Mouse (Mus musculus) forebrain, embryonic 10.5 days (tissue): ENCODE measurements around the gene Atg4b. TPM values are rescaled to one million over a fixed set of nuclear protein-coding genes. Genes with fewer than 3 reads are reported as not detected.

Source experiments
- DNase-seq: peaks from one replicate; pipeline ENCODE4 v3.0.0-alpha.2; 2017; ENCODE audit warnings: low spot score; ENCODE audit errors: extremely low spot score
- H3K27ac ChIP-seq: fragments of 300-500 bp; sonication (generic); 2 replicates; pipeline ENCODE4 v1.5.1; 2016; ENCODE audit warnings: mild to moderate bottlenecking
- H3K27me3 ChIP-seq: fragments of 300-500 bp; sonication (generic); 2 replicates; pipeline ENCODE4 v1.6.1; 2016; ENCODE audit warnings: mild to moderate bottlenecking; ENCODE audit not compliant: poor library complexity, severe bottlenecking
- H3K36me3 ChIP-seq: fragments of 300-500 bp; sonication (generic); replicated peaks from 2 replicates; pipeline ENCODE4 v1.6.1; 2016; ENCODE audit warnings: mild to moderate bottlenecking, moderate library complexity
- H3K4me1 ChIP-seq: fragments of 300-500 bp; sonication (generic); 2 replicates; pipeline ENCODE4 v1.6.1; 2016
- H3K4me3 ChIP-seq: fragments of 300-500 bp; sonication (generic); 2 replicates; pipeline ENCODE4 v1.5.1; 2016; ENCODE audit warnings: mild to moderate bottlenecking, moderate library complexity
- H3K9me3 ChIP-seq: fragments of 300-500 bp; sonication (generic); 2 replicates; pipeline ENCODE4 v1.6.1; 2016; ENCODE audit warnings: mild to moderate bottlenecking, moderate library complexity
- WGBS: fragments of 180-500 bp; shearing (Covaris S2); methylation state at CpG from one replicate; pipeline ENCODE4 v1.1.7; 2016; 5-methylcytosine and 5-hydroxymethylcytosine counted together
- polyA plus RNA-seq: library from polyadenylated mRNA; unstranded; fragments of >200 nt; fragmentation: Nextera tagmentation; extraction: Ambion mirVana; gene quantifications from 2 replicates; pipeline ENCODE4 v1.2.1, GENCODE M21; 2016

The Atg4b gene
- polyA plus RNA-seq, result 82.4 and 90.2 TPM in 2 replicates

DNA sequence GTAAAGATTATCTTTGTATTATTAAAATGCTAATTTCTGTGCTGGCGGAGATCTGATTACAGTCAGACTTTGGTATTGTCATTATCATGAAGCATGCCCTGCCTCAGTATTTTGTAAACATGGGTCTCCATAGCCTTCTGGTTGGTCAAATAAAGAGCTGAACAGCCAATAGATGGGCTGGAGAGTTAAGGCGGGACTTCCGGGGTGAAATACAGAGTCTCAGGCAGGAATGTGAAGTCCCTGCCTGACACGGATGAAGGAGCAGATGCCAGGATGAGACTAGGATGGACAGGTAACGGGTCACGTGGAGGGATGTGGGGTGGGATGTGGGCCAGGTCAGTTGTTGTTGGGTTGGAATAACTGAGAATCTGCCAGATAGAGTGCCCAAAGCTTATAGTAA, at the start of gene Atg4b:
Atg4b (plus strand) TSS at position 211 of the 400 bp plus-strand sequence.
- Histone ChIP-seq H3K9me3 (no peaks in the 10 kb centered on the region), H3K4me3 (no peak within 1 kb of the TSS), H3K4me1 (peaks cover 27% of the 10 kb centered on the region), H3K27me3 (no peaks in the 10 kb centered on the region), H3K27ac (no peak within 1 kb of the TSS), H3K36me3 (peaks cover 34% of the 10 kb centered on the region)
- WGBS, result 82% methylated on average over 6 of the region's 6 CpGs
- no peak for DNase-seq

DNA sequence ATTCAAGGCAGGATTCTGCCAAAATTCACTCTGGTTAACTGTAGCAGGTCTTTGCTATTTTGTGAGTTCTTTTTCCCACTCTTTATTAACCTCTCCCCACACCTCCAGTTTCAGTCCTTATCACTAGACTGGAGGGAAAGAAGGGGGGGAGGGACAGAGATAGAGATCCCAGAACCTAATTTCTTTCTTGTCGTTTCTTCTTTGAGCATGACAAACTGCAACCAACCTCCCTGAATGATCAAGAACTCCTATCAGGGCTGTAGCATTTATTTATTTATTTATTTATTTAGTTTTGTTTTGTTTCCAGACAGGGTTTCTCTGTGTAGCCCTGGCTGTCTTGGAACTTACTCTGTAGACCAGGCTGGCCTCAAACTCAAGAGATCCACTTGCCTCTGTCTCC, 49.2 kb upstream of the Atg4b start:
- H3K4me1 ChIP-seq, result no peaks in the 10 kb centered on the region
- H3K27ac ChIP-seq, result no peak overlapping the region
- no peaks in the 10 kb centered on the region for H3K27me3 ChIP-seq
- H3K36me3 ChIP-seq, result peaks cover 24% of the 10 kb centered on the region
- WGBS, result 98% methylated on average over 1 of the region's 1 CpGs
- H3K4me3 ChIP-seq, result no peak overlapping the region
- no peaks in the 10 kb centered on the region for H3K9me3 ChIP-seq
- no peak for DNase-seq

DNA sequence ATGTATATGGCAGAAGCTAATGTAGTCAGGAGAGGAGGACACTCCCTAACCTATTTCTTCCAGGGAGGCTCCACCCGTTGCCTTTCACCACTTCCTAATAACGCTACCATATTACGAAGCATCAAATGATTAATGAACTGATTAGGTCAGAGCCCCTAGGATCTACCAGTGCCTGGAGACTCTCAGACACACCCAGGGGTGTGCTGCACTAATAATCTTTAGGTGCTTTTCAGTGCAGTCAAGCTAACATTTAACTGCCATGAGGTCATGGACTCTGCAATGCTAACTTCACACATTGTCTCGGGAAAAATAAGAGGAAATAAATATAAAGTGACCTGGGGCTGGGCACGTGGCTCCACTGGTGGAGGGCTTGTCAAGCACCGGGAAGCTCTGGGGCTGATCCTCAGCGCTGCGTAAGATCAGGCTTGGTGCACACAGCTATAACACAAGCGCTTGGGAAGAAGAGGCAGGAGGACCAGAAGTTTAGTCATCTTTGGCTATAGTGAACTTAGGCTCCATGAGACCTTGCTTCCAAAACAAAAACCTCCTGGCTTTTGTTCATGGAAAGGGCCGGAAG, 47.7 kb upstream of the Atg4b start:
- Histone ChIP-seq H3K36me3 (peaks cover 26% of the 10 kb centered on the region), H3K4me1 (no peaks in the 10 kb centered on the region), H3K9me3 (no peaks in the 10 kb centered on the region), H3K27ac (no peak overlapping the region), H3K4me3 (no peak overlapping the region), H3K27me3 (no peaks in the 10 kb centered on the region)
- 95% methylated on average over 10 of the region's 10 CpGs for WGBS
- DNase-seq, result no peak

DNA sequence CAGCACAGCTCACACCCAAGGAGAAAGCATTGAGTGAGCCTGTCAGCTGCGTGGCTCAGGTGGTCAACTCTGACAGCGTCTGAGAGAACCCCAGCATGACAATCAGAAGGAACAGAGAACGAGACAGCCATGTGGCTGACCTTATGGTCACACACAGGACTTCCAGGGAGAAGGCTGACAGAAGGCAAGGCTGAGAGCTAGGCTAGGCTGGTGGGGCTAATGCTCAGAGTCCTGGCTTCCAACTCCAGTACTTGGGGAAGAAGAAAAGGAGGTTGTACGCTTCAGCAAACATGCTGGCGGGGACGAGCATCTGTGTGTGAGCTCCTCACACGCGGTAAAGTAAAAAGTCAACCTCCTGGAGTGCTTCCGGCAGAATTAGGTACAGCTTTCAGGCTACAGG, 47.0 kb upstream of the Atg4b start:
- WGBS, result 86% methylated on average over 9 of the region's 9 CpGs
- H3K4me3 ChIP-seq, result no peak overlapping the region
- DNase-seq, result no peak
- H3K4me1 ChIP-seq, result no peaks in the 10 kb centered on the region
- H3K9me3 ChIP-seq, result no peaks in the 10 kb centered on the region
- H3K27me3 ChIP-seq, result no peaks in the 10 kb centered on the region
- H3K36me3 ChIP-seq, result peaks cover 27% of the 10 kb centered on the region
- H3K27ac ChIP-seq, result no peak overlapping the region

DNA sequence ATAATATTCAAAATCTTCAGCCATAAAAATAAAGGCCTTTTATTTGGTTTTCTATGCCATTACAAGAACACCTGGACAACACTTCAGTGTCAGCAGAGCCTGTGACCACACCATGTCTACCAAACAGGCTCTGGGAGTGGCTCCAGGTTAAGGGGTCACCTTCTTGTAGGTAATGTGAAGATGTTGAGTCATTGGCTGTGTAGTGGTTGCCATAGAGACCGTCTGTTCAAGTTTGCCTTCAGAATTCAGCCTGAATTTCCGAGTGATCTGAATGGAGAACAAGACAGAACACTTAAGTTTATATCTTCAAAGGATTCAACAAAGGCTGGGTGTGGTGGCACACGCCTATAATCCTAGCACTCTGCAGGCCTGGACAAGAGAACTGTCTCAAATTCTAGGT, 45.9 kb upstream of the Atg4b start:
- H3K4me1 ChIP-seq, result no peaks in the 10 kb centered on the region
- 82% methylated on average over 3 of the region's 3 CpGs for WGBS
- H3K27me3 ChIP-seq, result no peaks in the 10 kb centered on the region

DNA sequence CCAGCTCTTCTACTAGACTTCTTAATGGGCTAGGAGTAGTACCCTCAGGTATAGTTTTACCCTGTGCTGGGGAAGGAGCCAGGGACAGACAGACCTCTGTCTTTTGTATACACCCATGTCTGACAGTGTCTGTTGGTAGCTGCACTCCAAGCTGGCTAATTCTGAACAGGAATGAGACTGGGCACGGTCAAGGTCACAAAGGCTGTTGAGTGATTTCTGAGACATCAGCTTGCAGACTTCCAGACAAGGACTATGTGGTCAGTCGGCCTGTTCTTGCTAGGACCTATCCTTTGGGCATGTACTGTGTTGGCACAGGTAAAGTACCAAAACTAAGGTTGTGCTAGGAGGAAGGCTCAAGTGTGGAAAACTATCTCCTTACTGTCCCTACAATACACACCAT, 35.1 kb upstream of the Atg4b start:
- 91% methylated on average over 2 of the region's 2 CpGs for WGBS
- no peak for DNase-seq

More for the DNA sequence above, 45.9 kb upstream of the Atg4b start:
- H3K36me3 ChIP-seq, result peaks cover 27% of the 10 kb centered on the region
- H3K4me3 ChIP-seq, result no peak overlapping the region
- DNase-seq, result no peak
- no peaks in the 10 kb centered on the region for H3K9me3 ChIP-seq
- H3K27ac ChIP-seq, result no peak overlapping the region

DNA sequence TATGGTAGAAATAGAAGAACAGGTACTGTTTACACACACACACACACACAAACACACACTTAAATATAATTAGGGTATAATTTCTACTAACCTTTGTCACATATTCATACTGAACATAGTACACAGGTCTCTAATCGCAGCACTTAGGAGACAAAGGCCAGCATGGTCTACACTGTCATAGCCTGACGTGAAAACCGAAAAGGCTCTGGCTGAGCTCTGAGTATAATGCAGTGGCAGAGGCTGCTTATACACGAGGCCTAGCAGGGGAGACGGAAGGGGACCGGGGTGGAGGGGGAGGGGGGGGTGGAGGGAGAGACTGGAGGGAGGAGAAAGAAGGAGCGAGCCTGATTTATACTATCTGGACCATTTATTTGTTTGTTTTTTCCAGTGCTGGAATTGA, 29.7 kb upstream of the Atg4b start:
- Histone ChIP-seq H3K9me3 (no peaks in the 10 kb centered on the region), H3K27me3 (no peaks in the 10 kb centered on the region), H3K4me3 (no peak overlapping the region), H3K36me3 (peaks cover 32% of the 10 kb centered on the region), H3K27ac (no peak overlapping the region), H3K4me1 (no peaks in the 10 kb centered on the region)
- DNase-seq, result no peak
- WGBS, result 75% methylated on average over 7 of the region's 7 CpGs

More for the DNA sequence above, 35.1 kb upstream of the Atg4b start:
- no peaks in the 10 kb centered on the region for H3K27me3 ChIP-seq
- H3K9me3 ChIP-seq, result no peaks in the 10 kb centered on the region
- no peak overlapping the region for H3K27ac ChIP-seq
- H3K36me3 ChIP-seq, result peaks cover 44% of the 10 kb centered on the region
- H3K4me3 ChIP-seq, result no peak overlapping the region
- H3K4me1 ChIP-seq, result no peaks in the 10 kb centered on the region

DNA sequence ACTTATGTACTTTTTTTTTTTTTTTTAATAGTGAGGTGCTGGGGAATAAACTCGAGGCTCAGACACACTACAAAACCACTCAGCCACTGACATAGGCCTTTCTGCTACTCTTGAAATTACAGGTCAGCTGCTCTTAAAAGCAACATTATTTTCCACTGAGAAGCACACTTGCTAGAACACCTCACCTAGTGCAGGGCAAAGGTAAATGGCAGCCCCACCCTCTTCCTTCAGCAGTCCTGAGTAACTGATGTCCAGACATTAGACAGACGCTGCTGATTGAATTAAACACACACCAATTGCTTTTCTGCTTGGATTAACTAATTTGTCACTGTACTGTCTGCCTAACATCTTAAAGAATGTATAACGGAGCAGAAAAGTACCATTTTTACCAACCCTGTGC, 26.7 kb upstream of the Atg4b start:
- no peaks in the 10 kb centered on the region for H3K9me3 ChIP-seq
- peaks cover 29% of the 10 kb centered on the region for H3K36me3 ChIP-seq
- WGBS, result 85% methylated on average over 3 of the region's 3 CpGs
- no peak overlapping the region for H3K27ac ChIP-seq
- H3K4me1 ChIP-seq, result no peaks in the 10 kb centered on the region
- DNase-seq, result no peak
- no peak overlapping the region for H3K4me3 ChIP-seq
- H3K27me3 ChIP-seq, result no peaks in the 10 kb centered on the region

DNA sequence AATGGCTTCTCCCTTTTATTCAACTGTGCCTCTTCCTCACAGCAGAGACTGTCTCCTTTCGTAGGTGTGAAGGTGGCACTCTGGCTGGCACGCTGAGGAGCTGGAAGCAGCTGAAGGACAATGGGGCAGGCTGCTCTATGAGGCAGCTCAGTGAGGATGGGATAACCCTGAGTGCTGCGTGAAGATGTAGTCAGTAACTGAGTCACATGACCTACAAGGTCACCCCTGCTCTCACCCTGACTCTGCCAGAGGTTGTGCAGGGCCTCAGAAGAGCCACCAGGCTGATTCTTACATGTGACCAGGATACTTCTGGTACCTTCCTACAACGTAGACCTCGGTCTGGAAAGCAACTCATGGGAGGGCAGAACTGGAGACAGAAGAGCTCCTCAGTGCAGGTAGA, 25.6 kb upstream of the Atg4b start:
- no peak overlapping the region for H3K4me3 ChIP-seq
- DNase-seq, result no peak
- no peaks in the 10 kb centered on the region for H3K4me1 ChIP-seq
- H3K27ac ChIP-seq, result no peak overlapping the region
- 86% methylated on average over 5 of the region's 5 CpGs for WGBS
- H3K27me3 ChIP-seq, result no peaks in the 10 kb centered on the region
- peaks cover 27% of the 10 kb centered on the region for H3K36me3 ChIP-seq
- no peaks in the 10 kb centered on the region for H3K9me3 ChIP-seq

DNA sequence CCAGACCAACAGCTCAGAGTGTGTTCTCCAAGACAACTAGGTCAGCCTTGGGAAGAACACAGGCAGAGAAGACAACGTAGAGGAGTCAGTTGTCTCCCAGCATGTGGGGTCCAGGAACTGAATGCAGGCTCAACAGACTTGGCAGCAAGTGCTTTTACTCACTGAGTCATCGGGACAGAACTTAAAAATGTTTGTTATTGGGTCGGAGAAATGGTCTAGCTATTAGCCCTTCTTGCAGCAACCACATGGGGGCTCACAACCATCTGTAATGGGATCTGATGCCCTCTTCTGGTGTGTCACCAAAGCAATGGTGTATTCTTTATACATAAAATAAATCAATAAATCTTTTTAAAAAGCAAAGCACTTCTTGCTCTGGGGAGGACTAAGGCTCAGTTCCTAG, 25.2 kb upstream of the Atg4b start:
- H3K9me3 ChIP-seq, result no peaks in the 10 kb centered on the region
- H3K27ac ChIP-seq, result no peak overlapping the region
- WGBS, result 96% methylated on average over 3 of the region's 3 CpGs
- peaks cover 26% of the 10 kb centered on the region for H3K36me3 ChIP-seq
- peaks cover 2% of the 10 kb centered on the region for H3K4me1 ChIP-seq
- DNase-seq, result no peak
- H3K4me3 ChIP-seq, result no peak overlapping the region
- H3K27me3 ChIP-seq, result no peaks in the 10 kb centered on the region

DNA sequence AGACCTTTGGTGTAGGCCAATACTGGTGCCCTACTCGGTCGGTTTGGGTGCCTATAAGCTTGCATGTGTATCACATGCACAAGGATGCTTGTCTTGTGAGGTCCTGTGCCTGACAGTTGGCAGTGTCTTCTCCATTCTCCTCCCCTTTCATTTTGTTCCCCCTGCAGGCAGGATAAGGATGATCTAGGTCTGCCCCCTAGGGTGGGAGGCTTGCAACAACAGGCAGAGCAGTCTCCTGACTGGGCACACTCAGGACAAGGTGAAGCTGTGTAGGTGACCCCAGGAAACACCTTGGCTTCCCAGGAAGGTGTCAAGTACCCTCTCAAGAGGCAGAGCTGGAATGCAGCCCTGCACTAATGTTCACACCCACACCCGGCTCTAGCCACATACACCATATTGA, 24.3 kb upstream of the Atg4b start:
- Histone ChIP-seq H3K27me3 (no peaks in the 10 kb centered on the region), H3K4me3 (no peak overlapping the region), H3K27ac (no peak overlapping the region), H3K4me1 (peaks cover 11% of the 10 kb centered on the region), H3K9me3 (no peaks in the 10 kb centered on the region), H3K36me3 (peaks cover 26% of the 10 kb centered on the region)
- peak; percentile 26 for DNase-seq
- WGBS, result 71% methylated on average over 3 of the region's 3 CpGs

DNA sequence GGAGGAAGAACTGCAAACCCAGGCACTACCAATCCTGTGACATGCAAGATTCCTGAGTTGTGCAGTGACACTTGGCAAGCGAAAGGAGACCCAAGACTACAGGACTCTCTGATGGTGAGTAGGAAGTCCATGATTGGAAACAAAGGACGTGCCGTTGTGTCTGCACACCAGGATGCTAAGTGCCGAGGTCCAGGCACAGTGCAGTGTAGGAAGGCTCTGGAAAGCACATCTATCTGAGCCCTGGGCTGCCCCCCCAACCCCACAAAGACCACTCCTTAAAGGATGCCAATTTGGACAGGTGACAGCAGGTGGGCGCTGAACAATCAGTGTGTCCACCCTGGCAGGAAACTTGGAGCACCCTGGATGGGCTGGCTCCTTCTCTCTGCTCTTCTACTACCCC, 20.2 kb upstream of the Atg4b start:
- Histone ChIP-seq H3K36me3 (peaks cover 5% of the 10 kb centered on the region), H3K27me3 (no peaks in the 10 kb centered on the region), H3K27ac (no peak overlapping the region), H3K4me3 (no peak overlapping the region), H3K9me3 (no peaks in the 10 kb centered on the region), H3K4me1 (peaks cover 18% of the 10 kb centered on the region)
- WGBS, result 93% methylated on average over 5 of the region's 5 CpGs
- DNase-seq, result no peak

DNA sequence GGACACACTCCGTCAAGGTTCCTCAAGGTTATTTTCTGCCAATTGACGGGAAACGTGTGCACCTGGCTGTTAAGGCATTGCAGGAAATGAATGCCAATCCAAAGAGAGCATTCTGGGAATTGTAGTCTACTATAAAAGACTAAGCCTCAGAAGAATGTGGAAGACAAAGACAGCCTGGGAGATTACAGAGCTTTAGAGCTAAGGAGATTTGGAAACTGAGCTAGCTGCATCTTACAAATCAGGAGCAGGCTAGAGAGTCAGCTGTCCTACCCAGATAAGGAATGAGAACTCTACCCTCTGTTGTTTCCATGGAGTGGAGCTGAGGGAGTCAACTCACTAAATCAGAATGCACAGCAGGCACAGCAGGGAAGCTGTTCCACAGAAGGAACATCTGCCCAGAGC, 19.4 kb upstream of the Atg4b start:
- 4% methylated on average over 3 of the region's 3 CpGs for WGBS
- Histone ChIP-seq H3K4me3 (no peak overlapping the region), H3K27me3 (no peaks in the 10 kb centered on the region), H3K36me3 (peaks cover 5% of the 10 kb centered on the region), H3K27ac (peak overlapping the region; percentile 35; the same call in 1 of the 2 replicates), H3K9me3 (no peaks in the 10 kb centered on the region), H3K4me1 (peaks cover 18% of the 10 kb centered on the region)
- no peak for DNase-seq

DNA sequence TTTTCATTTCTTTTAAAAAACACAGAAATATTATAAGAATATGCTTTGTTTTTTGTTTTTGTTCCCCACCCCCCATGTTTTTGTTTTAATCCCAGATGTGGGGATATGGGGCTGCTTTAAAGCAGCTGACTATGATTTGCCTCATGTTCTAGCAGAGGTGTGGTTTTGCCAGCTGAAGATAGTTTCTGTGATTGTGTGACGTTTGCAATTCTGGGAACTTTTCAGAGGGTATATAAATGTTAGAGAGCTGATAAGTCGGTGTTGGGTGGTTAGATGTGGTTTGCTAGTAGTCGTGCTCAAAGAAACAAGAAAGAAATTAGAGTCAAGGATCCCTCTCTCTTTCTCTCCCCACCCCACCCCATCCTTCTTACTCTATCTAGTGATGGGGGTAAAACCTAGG, 15.4 kb upstream of the Atg4b start:
- Histone ChIP-seq H3K4me1 (peaks cover 18% of the 10 kb centered on the region), H3K27me3 (no peaks in the 10 kb centered on the region), H3K27ac (no peak overlapping the region), H3K4me3 (no peak overlapping the region), H3K9me3 (no peaks in the 10 kb centered on the region), H3K36me3 (peaks cover 5% of the 10 kb centered on the region)
- DNase-seq, result no peak
- WGBS, result 85% methylated on average over 3 of the region's 3 CpGs
